In the genomic region with DNA sequence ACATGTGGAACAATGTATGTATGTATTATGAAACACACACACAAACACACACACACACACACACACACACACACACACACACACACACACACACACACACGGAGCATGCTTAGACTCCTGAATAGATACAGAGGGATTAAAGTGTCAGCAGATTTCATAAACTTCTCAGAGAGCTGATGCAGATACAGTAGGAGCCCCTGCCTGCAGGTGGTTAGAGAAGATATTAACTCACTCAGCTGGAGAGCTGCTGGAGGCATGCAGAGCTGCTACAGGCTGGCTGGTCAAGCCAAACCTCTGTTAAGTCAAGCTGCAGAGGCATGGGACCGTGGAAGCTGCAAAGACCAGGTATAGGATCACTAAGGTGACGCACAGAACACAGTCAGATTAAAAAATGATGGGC, we compare ENCODE assay signal across 11 mouse cellular contexts.
"Had no signal": no experiment of that assay in that cellular context is flagged by ENCODE, and none has a peak within 500 bp of the region (broad histone marks: within the 10 kb centered on the region; RNA-seq: fewer than 3 reads in every experiment).

No protein-coding gene starts in this region.

- H3K4me2 ChIP-seq: midbrain, embryonic 12.5 days had no signal

- H3K9me3 ChIP-seq: midbrain, embryonic 12.5 days; stomach, embryonic 15.5 days had no signal

- H3K27me3 ChIP-seq: midbrain, embryonic 12.5 days; stomach, embryonic 15.5 days had no signal

- H3K9ac ChIP-seq: liver, embryonic 14.5 days; midbrain, embryonic 12.5 days; stomach, embryonic 15.5 days had no signal

- ATAC-seq: hindbrain, postnatal 0 days; midbrain, embryonic 16.5 days had no signal

- DNase-seq: kidney, adult 18-20 months; left cerebral cortex, postnatal 4 days; lung, adult 18-20 months; retina, postnatal 1 day; thymus, adult 2 months; thymus, postnatal 25 days had no signal

- H3K4me3 ChIP-seq: midbrain, embryonic 12.5 days; stomach, embryonic 15.5 days had no signal

- H3K27ac ChIP-seq: hindbrain, postnatal 0 days; liver, embryonic 14.5 days; midbrain, embryonic 12.5 days; stomach, embryonic 15.5 days had no signal

- H3K36me3 ChIP-seq: midbrain, embryonic 12.5 days; stomach, embryonic 15.5 days had no signal

- H3K4me1 ChIP-seq: midbrain, embryonic 12.5 days; stomach, embryonic 15.5 days had no signal
